Mouse (Mus musculus) kidney, postnatal 10 days (tissue): ENCODE measurements around the gene Hist1h2ap.
"Not testable (repeated sequence)": the region's sequence is repeated elsewhere in the genome, so short reads cannot be mapped to it uniquely, and the experiment has no call there.

Experiments used
- DNase-seq: peaks from one replicate; pipeline ENCODE4 v3.0.0; 2021; ENCODE audit warnings: mixed read lengths

The Hist1h2ap gene

GRCm38 (mm10) chr13:21803058-21803457 lies 30.2 kb downstream of the Hist1h2ap start:
- not testable (repeated sequence) for DNase-seq

GRCm38 (mm10) chr13:21797163-21797562 lies 36.1 kb downstream of the Hist1h2ap start:
- DNase-seq, result not testable (repeated sequence)

- no peak for DNase-seq
Measured at GRCm38 (mm10) chr13:21795584-21795983, 37.7 kb downstream of the Hist1h2ap start.

DNA sequence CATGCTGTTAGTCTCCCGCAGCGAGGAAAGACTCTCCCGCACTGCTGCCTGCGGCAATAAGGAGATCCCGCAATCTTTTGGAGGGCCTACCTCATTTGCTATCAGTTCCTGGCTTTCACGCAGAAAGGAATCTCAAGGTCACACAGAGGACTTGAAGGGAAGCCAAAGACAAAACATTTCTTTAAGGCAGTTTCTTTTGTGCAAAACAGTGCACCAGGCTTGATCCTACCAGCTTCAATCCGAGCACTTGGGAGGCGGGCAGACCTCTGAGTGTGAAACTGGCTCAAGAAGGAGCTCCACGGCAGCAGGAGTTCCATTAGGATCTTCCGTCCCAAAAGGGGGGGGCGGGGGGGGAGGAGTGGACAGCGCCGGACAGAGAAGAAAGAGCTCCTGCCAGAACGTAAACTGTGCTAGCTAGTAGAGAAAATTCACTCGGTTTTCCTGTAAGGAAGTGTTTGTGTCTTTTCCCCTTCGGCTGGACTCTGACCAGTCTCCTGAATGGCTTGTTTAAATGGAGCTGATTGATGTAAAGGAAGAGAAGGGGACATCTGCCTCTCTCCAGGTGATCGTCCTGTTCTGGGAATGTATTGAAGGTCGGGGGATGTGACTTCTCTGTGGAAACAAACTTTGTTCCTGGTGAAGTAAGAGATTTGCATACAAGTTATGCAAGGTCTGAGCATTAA lies 42.6 kb downstream of the Hist1h2ap start:
- DNase-seq, result no peak

DNA sequence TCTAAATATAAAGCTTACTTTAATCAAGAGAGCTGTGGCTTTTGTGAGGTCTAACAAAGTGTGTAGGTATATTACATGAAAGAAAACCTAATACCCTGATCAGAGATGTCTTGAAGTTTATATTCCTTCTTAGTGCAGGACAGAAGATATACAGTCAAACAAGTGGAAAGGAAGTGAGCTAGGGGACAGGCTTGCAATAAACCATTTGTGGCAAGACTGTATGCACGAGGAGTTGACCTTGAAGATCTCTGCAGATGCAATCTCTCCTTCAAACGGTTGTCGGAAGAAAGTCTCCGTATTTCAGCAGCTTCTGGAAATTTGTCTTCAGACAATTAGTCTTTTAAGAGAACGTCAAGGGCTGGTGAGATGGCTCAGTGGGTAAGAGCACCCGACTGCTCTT lies 43.4 kb downstream of the Hist1h2ap start:
- DNase-seq, result no peak

DNA sequence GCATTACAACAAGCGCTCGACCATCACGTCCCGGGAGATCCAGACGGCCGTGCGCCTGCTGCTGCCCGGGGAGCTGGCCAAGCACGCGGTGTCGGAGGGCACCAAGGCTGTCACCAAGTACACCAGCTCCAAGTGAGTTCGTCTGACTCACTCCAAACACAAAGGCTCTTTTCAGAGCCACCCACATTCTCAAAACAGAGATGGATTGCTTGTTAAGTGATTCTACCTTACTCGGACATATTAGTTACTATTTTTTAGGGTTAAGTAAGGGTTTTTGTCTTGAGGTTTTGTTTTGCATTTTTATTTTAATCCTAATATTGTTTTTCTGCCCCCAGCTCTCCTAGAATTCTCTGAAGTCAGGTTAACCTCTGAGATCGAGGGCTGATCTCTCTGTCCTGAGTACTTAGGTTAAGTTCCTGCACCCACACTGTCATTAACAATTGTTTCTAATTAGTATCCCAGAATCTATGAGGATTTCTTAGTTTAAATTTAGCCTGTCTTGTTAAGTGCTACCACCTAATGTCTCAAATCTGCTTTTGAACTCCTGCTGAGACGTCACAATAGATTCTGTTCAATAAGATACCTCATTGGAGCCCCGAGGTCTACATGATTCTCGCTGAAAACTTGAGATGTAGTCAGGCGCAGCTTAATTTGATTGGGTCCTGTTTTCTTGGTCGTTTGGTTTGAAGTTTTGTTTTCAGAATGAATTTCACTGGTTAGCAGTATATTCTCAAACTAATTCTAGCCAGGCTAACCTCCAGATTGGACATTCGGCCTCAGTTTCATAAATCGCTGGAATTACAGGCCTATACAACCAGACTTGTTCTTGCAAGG lies 45.3 kb downstream of the Hist1h2ap start:
- DNase-seq, result no peak

DNA sequence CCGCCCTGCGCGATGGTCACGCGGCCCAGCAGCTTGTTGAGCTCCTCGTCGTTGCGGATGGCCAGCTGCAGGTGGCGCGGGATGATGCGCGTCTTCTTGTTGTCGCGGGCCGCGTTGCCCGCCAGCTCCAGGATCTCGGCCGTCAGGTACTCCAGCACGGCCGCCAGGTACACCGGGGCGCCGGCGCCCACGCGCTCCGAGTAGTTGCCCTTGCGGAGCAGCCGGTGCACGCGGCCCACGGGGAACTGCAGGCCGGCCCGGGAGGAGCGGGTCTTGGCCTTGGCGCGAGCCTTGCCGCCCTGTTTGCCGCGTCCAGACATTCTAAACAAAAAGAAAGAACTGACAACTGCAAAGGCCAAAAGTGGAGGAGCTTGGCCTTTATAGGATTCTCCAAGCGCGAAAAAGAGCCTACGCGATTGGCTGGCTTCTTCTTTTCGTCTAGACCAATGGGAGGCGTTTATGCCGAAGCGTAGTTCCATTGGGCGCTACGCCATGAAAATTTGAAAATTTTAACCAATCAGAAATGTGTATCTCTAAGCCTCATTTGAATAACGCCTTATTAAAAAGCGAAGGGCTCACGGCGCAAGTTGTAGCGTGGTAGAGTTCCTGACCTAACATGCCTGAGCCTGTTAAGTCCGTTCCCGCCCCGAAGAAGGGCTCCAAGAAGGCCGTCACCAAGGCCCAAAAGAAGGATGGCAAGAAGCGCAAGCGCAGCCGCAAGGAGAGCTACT lies 46.2 kb downstream of the Hist1h2ap start, which contains the start of the genes Hist1h2an and Hist1h2bp:
Gene Hist1h2an, minus strand, starts transcription at position 320 of the 731 bp plus-strand sequence.
Gene Hist1h2bp, plus strand, starts transcription at position 563 of the 731 bp plus-strand sequence.
- peak; percentile 86 for DNase-seq

DNA sequence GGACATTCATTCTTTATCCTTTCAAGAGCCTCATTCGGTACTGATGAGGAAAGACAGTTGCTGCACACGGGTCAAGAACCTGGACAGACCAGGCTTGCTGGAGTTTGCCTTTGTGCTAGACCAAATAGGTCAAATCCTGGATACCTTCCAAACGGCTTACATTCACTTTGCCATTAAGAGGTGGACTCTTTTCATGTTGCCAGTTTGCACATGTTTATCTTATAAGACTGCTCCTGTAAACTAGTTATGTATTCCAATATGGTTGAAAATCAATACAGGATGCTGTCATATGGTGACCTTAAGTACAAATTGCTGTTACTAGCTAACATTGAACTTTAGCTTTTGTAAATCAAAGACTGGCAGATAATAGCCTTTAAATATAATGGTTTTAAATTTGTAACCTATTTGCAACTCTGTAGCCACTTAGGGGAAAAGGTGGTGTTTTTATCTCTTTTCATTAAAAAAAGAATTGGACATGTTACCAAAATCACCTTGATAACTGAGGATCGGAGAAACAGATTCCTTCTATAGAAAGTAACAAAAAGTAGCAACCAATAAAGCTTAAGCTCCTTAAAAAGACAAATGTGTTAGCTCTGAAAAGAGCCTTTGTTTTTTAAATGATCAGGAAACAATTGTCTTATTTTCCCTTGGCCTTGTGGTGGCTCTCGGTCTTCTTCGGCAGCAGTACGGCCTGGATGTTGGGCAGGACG lies 47.0 kb downstream of the Hist1h2ap start:
- no peak for DNase-seq

DNA sequence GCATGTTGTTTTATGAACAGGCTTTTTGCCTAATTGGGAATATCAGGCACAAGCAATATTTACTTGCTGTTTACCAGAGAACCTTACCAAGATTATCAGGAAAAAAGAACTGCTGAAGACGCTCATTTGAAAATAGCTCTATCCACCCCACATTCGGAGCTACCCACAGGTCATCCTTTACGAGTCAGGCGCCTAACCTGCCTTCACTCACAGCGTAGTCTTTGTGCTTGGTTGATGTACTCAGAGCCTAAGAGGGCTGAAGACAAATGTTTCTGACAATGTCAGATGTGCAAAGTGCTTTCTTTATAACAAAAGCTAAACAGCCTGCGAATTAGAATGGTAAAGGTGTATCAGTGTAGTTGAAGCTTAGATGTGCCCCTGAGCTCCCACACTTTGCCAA lies 49.0 kb downstream of the Hist1h2ap start:
- no peak for DNase-seq

GRCm38 (mm10) chr13:21783734-21784161 lies 49.6 kb downstream of the Hist1h2ap start:
- peak; percentile 27 for DNase-seq

- peak; percentile 61 for DNase-seq
Measured at GRCm38 (mm10) chr13:21783255-21783617, 50.1 kb downstream of the Hist1h2ap start, which contains the start of gene Hist1h3i. Hist1h3i (minus strand) TSS chr13:21783370.
